Mouse (Mus musculus): Measurements from ENCODE around the gene Gm43638.

GRCm38 (mm10) chr5:87535994-87536644, 49.5 kb upstream of the Gm43638 start:
- TF ChIP-seq POLR2A (IDR thresholded peaks at IDR 0.05; ENCODE audit: borderline replicate concordance, control insufficient read depth, low read depth, low read length) = no peak
- TF ChIP-seq CTCF (IDR thresholded peaks at IDR 0.05; ENCODE audit: control insufficient read depth, insufficient read depth, low read length) = no peak

Data from bone marrow, adult 2 months (tissue).